Mouse (Mus musculus) urinary bladder, adult 18-20 months (tissue): ENCODE results near the gene Slc39a7.
A peak's percentile ranks its signal among the peaks of the same experiment; 100 is the strongest.
"Not testable (repeated sequence)": the region's sequence is repeated elsewhere in the genome, so short reads cannot be mapped to it uniquely, and the experiment has no call there.

Source experiments
- DNase-seq, 2 experiments: peaks; one replicate each; pipeline ENCODE4 v3.0.0; 2022; ENCODE audit warnings: low spot score in 2 of 2, mixed read lengths in 2 of 2

Slc39a7 gene

DNA sequence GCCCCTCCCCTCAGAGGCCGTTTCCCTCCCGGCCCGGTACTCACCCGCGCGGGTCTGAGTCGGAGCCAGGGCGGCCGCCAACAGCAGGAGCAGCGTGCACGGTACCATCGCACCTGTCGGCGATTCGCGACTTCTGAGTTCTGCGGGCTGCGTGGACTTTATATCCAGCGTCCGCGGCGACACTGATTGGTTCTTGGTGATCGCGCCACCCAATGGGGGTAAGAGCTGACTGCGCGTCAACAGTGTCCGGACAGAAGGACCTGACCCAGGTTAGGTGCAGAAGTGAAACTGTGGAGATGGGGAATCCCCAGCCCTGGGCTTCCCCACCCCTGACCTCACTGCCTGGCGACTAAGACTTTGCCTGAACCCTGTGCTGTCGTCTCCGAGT is 31.3 kb downstream of the Slc39a7 start, which contains the start of gene H2-K1:
Gene H2-K1 (minus strand): TSS at position 198 of the 388 bp plus-strand sequence.
- DNase-seq: peak; percentile 90 to 91

DNA sequence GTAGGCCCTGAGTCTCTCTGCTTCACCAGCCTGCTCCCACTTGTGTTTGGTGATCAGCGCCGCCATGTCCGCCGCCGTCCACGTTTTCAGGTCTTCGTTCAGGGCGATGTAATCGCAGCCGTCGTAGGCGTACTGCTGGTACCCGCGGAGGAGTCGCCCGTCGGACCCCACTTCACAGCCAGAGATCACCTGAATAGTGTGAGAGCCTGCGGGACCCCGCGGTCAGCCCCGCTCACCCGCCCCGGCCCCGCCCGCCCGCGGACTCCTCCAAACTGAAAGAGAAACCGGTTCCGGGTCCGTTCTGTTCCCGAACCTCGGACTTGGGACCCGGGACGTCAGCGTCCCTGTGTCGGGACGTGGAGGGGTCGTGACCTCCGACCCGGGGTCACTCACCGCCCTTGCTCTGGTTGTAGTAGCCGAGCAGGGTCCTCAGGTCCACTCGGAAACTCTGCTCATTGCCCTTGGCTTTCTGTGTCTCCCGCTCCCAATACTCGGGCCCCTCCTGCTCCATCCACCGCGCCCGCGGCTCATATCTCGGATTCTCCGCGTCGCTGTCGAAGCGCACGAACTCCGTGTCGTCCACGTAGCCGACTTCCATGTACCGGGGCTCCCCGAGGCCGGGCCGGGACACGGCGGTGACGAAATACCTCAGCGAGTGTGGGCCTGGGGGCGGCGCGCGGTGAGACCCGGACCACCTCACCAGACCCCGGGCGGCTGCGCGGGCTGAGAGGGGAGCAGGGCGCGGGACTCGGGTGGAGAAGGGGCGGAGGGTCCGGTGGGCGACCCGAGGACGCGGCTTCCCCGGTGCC is 31.9 kb downstream of the Slc39a7 start:
- no peak for DNase-seq

DNA sequence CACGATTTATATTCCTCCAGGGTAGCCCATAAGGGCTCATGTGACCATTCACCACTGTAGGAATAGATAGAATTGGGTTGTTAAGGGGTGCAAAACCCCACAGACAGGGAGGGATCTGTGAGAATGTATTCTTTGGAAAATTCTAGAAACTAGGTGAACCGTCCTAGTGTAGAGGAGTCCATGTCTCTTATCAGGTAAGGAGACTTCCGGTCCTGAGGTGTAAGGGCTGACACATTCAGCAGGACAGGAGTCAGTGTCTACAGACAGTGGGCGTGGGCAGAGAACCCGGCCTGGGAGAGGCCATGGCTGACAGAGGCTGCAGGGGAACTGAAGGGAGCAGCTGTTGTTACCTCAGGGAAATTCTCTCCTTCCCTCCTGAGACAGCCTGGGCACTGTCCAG is 32.8 kb downstream of the Slc39a7 start:
- not testable (repeated sequence) for DNase-seq

DNA sequence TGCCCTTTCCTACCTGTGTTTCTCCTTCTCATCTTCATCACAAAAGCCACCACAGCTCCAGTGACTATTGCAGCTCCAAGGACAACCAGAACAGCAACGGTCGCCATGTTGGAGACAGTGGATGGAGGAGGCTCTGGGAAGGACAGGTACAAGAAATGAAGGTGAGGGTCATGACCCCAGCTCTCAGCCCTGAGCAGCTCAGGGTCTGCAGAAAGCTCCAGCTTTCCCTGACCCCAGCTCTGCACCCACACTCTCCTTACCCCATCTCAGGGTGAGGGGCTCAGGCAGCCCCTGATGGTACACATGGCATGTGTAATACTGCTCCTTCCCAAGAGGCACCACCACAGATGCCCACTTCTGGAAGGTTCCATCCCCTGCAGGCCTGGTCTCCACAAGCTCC is 34.5 kb downstream of the Slc39a7 start:
- not testable (repeated sequence) for DNase-seq

DNA sequence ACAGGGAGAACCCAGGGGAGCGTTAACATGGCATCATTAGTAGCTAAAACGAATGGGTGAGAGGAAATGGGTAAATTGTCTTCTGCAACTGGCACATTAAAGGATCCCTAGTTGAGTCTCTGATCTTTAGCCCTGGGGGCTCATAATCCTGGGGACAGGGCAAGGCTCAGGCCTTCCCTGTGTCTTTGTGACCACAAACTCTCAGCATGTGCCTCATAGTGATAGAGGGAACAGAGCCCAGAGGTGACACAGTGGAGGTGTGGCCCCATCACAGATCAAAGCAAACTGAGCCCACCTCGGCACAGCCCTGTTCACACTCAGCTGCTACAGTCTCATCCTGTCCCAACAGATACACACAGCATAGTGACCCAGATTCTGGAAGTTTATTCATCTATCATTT is 35.8 kb downstream of the Slc39a7 start:
- no peak for DNase-seq

DNA sequence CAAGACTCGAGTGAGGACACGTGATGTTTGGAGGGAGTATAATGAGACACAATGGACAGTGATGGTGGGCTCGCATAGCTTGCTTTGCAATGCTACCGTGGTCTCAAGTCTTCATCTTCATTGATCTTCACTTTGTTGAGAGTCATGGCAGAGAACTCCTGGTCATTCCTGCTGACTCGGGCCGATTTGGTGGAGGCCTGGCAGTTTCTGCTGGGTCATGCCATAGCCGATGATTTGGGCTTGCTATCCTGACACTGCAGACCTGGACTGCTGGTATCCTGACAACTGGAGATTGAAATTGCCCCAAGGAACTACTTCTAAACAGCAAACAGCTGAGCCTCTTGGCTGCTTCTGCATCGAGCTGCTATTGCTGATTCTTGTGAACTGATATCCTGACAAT is 36.5 kb downstream of the Slc39a7 start:
- no peak for DNase-seq

DNA sequence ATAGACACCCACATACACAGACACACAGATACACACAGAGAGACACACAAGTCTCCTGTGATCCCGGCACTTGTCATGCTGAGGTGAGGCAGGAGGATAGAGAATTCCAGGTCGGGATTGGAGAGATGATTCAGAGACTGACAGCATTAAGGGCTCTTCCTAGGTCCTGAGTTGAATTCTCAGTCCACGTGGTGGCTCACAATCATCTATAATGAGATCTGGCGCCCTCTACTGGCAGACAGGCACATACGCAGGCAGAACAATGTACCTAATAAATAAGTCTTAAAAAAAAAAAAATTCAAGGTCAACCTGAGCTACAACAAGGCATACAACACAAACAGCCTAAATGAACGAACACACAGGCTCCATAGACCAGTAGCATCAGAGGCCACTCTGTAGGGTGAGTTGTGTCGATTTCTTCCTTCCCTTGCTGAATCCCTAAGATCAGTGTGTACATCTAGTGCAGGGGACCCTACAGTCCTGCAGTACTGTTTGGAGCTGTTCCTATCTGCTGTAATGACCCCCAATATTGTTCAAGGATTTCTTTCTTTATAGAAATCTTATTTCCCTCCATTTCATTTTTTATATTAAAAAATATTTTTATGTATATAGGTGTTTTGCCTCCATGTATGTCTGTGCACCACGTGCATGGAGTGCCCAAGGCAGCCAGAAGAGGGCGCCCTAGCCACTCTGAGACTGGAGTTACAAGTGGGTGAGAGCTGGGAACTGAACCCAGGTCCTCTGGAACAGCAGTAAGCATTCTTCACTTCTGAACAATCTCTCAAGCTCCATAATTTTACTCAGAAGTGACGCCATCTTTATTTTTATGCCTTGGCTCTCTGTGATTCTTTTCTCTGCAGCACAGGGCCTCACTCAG is 39.5 kb downstream of the Slc39a7 start:
- no peak for DNase-seq

DNA sequence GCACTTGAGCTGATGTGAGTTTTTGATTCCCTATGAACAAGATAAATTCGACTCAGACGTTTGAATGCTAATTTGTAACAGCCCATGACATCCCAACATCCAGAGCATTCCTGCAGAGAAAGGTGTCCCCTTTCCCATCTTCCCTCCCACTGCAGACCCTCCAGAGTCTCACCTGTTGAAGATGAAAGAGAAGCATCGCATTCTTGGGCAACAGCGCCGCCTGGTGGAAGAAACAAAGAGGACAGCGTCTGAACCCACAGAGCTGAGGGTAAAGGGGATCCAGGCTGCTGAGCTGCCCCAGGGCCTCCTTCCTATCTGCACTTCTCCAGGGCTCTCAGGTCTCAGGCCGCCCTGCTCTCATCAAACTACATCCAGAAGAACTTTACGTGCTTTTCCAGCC is 49.3 kb downstream of the Slc39a7 start:
- DNase-seq: peak in 1 of 2 experiments; percentile 45

DNA sequence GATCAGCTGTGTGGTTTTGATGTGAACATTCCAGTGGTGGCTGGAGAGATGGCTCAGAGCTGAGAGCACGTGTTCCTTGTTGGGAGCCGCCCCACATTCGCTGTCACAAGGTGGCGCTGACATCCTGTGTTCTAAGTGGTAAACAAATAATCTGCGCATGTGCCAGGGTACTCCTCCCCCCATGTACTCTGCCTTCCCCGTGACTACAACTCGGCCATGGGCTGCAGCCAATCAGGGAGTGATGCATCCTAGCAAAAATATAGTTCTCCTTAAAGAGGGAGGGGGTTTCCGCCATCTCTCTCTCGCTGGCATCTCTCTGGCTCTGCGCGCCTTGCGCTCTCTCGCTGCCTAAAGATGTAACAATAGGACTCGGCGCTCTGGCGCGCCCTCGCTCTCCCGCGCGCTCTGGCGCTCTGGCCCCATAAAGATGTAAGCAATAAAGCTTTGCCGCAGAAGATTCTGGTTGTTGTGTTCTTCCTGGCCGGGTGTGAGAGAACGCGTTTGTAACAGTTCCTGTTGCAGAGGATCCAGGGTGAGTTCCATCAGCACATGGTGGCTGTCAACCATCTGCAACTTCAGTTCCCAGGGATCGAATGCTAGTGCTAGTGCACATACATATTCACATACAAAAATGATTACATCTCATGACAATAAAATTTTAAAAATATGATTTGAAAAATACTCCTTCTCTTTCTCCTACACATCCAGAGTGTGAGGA is 50.1 kb downstream of the Slc39a7 start:
- DNase-seq: peak; percentile 46 to 82

DNA sequence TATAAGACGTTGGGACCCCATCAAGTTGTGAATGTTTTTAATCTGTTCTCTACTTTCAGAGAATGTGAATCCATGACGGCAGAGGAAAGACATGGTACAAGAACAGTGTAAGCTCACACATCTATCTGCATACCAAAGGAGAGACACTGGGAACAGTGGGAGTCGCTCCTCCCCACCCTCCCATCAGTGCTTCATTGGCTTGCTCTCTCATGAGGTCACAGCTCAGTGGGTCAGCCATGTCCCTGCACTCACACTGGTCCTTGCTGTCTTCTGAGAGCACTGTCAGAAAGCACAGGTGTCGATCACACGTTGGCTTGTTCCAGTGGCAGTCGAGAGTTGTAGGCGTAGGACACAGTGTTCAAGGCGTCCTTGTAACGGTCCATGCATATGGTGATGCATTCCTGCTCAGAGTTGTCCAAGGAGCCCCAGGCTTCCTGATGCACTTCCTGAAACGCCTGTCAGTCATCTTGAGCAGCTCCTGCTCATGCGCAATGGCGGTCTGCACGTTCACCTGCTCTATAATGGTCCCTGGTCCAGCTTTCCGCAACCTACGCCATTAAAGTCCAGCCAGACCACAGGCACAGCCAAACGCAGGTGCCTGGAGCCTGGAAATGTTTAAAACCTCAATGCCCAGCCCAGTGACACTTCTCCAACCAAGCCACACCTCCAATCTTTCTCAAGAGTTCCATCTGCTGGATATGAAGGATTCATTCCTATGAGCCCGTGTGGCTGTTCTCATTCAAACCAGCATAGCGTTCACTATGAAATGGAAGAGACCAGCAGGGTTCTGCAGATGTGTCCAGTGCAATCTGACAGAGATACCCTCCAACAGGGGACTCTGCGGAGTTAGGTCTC is 51.1 kb downstream of the Slc39a7 start:
- DNase-seq: no peak

DNA sequence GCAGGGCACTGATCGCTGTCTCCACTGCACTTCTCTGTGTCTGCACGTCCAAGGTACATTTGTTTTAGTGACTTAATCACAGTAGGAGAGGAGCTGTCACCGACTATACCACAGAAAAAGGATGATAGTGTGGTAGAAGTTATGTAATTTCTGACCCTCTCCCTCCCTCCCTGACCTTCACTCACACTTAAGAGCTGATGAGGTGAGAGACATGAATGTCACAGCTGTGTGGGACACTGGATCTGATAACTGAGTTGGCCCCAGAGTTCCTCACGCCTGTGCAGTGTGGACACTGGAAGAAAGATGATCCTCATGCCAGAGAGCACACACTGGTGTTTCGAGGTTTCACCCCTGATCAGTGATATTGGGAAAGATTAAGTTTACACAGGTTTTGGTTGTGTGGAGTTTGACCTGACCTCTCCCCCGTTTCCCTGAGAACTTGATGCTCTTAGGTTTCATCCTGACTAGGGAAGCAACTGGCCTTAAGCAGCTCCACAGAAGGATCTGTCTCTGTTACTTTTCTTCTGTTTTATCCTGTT is 51.9 kb downstream of the Slc39a7 start:
- no peak for DNase-seq

DNA sequence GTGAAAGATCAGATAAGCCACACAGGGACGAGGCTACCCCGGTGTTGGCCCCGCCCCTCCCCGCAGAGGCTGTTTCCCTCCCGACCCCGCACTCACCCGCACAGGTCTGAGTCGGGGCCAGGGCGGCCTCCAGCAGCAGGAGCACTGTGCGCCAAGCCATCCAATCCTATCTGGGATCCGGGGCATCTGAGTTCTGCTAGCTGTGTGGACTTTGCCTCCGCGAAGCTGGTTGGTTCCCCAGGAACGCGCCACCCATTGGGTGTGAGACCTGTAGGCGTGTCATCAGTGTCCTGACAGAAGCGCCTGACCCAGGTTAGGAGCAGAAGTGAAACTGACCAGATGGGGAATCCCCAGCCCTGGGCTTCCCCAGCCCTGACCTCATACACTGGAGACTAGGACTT is 52.9 kb downstream of the Slc39a7 start:
- peak; percentile 67 to 80 for DNase-seq
